Mouse (Mus musculus) cerebellum, adult 2 months (tissue): ENCODE measurements around the gene Atxn2. TPM values are rescaled to one million over a fixed set of nuclear protein-coding genes. Genes with fewer than 3 reads are reported as not detected.

Source experiments
- DNase-seq, 2 experiments: peaks; one replicate each; pipeline ENCODE4 v3.0.0; 2021
- H3K27ac ChIP-seq: fragments of 200-500 bp; 2 replicates; pipeline ENCODE4 v1.5.1; 2012; ENCODE audit warnings: low read length, control low read depth, inconsistent platforms; ENCODE audit not compliant: insufficient read depth
- H3K27me3 ChIP-seq: fragments of 200-500 bp; 2 replicates; pipeline ENCODE4 v1.6.1; 2012; ENCODE audit warnings: inconsistent platforms, mild to moderate bottlenecking, low read length, moderate library complexity; ENCODE audit not compliant: control insufficient read depth, insufficient read depth
- H3K4me1 ChIP-seq: fragments of 200-500 bp; 2 replicates; pipeline ENCODE4 v1.6.1; 2011; ENCODE audit warnings: low read length; ENCODE audit not compliant: control insufficient read depth, insufficient read depth
- H3K4me3 ChIP-seq: fragments of 200-500 bp; replicated peaks from 2 replicates; pipeline ENCODE3; 2011; ENCODE audit warnings: mild to moderate bottlenecking, low read depth, low read length, control low read depth; ENCODE audit not compliant: insufficient read depth
- CTCF ChIP-seq: fragments of 200-500 bp; IDR thresholded peaks from 2 replicates; pipeline ENCODE4 v1.5.1; 2011; ENCODE audit warnings: low read depth, mild to moderate bottlenecking, control low read depth, low read length, moderate library complexity, borderline replicate concordance; ENCODE audit not compliant: insufficient read depth
- POLR2A ChIP-seq: fragments of 200-500 bp; IDR thresholded peaks from 2 replicates; pipeline ENCODE4 v1.6.1; 2011; ENCODE audit warnings: low read length, control low read depth, borderline replicate concordance; ENCODE audit not compliant: insufficient read depth
- WGBS: fragments of 180-500 bp; shearing (Covaris S2); methylation state at CpG from one replicate; pipeline ENCODE4 v1.1.7; 2018; 5-methylcytosine and 5-hydroxymethylcytosine counted together
- polyA plus RNA-seq: library from polyadenylated mRNA; depleted of rRNA; stranded (reverse); fragments of >200 nt; gene quantifications from 2 replicates; pipeline ENCODE4 v1.2.3, GENCODE M21; 2012

Gene Atxn2
- polyA plus RNA-seq, 1 experiment: 149 TPM

DNA sequence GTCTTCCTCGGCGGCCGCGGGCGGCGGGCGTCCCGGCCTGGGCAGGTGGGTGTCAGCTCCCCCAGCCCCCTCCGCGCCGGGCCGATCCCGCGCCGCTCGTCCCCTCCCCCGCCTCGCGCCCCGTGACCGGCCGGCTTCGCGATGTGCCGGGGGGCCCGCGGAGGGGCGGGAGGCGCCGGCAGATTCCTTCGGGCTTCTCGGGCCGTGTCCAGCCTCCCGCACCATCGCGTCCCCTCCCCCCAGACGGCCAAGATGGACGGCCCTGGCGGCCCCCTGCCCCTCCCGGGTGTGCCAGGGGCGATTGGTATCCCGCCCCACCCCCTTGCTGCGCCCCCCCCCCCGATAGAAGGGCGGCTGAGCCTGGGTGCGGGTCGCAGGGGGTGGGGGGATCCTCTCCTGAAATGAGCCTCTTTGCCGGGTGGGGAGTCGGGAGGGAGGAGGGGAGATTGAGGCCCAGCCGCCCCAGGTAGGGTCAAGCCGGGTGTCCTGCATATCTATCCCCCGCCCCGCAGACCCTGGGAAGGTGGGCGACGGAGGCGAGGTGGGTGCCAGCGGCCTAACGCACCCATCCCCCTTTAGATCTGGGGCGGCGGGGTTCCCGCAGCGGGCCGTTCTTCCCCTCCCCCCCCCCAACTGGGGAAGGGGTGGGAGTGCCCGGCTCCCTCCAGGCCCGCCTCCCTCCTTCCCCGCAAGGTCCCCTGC, 1.2 kb downstream of the Atxn2 start:
- peak; percentile 46 to 53 for DNase-seq
- Histone ChIP-seq H3K4me1 (peaks cover 6% of the 10 kb centered on the region), H3K27me3 (no peaks in the 10 kb centered on the region), H3K4me3 (peak overlapping the region; percentile 60), H3K27ac (peak overlapping the region; percentile 65; the same call in 1 of the 2 replicates)
- no peak for TF ChIP-seq POLR2A
- no peak for TF ChIP-seq CTCF
- under 1% methylated on average over 62 of the region's 66 CpGs for WGBS

GRCm38 (mm10) chr5:121712934-121713538, 1.9 kb downstream of the Atxn2 start:
- H3K4me1 ChIP-seq: peaks cover 6% of the 10 kb centered on the region
- peak overlapping the region; percentile 60 for H3K4me3 ChIP-seq
- no peaks in the 10 kb centered on the region for H3K27me3 ChIP-seq
- H3K27ac ChIP-seq: peak overlapping the region; percentile 10; the same call in 1 of the 2 replicates
- TF ChIP-seq POLR2A (no peak), CTCF (0 out of 2 replicates have a peak, but pooled peaks have one; percentile 11)
- DNase-seq: peak; percentile 46 to 55
- under 1% methylated on average over 32 of the region's 32 CpGs for WGBS

GRCm38 (mm10) chr5:121714331-121714730, 3.2 kb downstream of the Atxn2 start:
- no peaks in the 10 kb centered on the region for H3K27me3 ChIP-seq
- H3K4me1 ChIP-seq: peaks cover 6% of the 10 kb centered on the region
- no peak for DNase-seq
- TF ChIP-seq POLR2A (no peak), CTCF (no peak)
- WGBS: 95% methylated on average over 1 of the region's 1 CpGs
- no peak overlapping the region for H3K27ac ChIP-seq
- H3K4me3 ChIP-seq: no peak overlapping the region

- TF ChIP-seq POLR2A (no peak), CTCF (no peak)
- Histone ChIP-seq H3K27me3 (no peaks in the 10 kb centered on the region), H3K4me3 (no peak overlapping the region), H3K4me1 (peaks cover 11% of the 10 kb centered on the region), H3K27ac (no peak overlapping the region)
- no peak for DNase-seq
- WGBS: 81% methylated on average over 6 of the region's 6 CpGs
Observed at GRCm38 (mm10) chr5:121714928-121715327, 3.8 kb downstream of the Atxn2 start.

DNA sequence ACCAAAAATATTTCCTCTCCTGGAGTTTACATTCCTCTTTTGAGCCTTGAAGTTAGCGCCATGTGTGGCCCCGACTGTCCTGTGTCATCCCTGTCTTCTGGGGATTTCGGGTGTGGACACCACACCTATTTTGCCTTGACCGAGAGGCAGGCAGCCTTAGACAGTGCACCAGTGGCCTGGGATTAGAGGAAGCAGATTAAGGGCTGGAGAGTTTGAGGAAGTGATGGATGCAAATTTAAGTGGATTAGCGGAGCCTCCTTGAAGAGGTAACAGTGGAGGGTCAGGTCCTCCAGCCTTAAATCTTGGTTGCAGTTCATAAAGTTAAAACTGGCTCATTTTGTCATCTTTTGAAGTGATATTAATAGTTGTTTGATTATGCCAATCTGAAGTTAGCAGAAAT, 7.3 kb downstream of the Atxn2 start:
- Histone ChIP-seq H3K27ac (no peak overlapping the region), H3K27me3 (no peaks in the 10 kb centered on the region), H3K4me3 (no peak overlapping the region), H3K4me1 (peaks cover 10% of the 10 kb centered on the region)
- WGBS: 83% methylated on average over 5 of the region's 5 CpGs
- DNase-seq: no peak
- TF ChIP-seq POLR2A: no peak
- TF ChIP-seq CTCF: no peak

DNA sequence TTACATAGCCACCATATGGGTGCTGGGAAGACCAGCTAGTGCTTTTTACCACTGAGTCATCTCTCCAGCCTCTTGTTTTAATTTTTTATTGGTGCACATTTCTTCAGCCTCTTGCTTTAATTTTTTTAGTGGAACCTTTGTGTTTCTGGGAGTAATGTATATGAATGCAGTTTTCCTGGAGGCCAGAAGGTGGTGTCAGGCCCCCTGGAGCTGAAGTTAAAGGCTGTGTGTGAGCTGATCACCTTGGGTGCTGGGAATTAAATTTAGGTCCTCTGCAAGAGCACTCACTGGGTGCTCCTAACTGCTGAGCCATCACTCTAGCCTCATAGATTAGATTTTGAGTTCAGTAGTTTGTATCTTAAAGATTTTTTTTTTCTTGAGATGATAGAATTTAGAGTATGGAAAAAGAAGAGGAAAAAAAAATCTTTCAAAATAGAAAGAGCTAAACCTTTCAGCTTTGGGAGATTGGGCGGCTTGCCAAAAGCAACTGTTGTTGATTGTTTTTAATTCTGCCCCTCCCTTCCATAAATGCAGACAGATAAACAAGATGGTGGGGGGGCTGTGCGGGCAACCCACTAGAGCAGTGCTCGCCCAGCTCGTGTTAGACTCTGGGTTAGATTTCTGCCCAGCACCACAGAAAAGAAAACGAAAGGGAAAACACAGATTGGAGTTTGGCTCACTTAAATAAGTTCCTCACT, 9.9 kb downstream of the Atxn2 start:
- peaks cover 4% of the 10 kb centered on the region; the same call in 1 of the 2 replicates for H3K4me1 ChIP-seq
- H3K27ac ChIP-seq: 0 out of 2 replicates have a peak overlapping the region, but pooled peaks have one; percentile 21
- 81% methylated on average over 5 of the region's 5 CpGs for WGBS
- no peak for DNase-seq
- H3K4me3 ChIP-seq: no peak overlapping the region
- no peaks in the 10 kb centered on the region for H3K27me3 ChIP-seq
- no peak for TF ChIP-seq POLR2A
- 0 out of 2 replicates have a peak, but pooled peaks have one; percentile 16 for TF ChIP-seq CTCF

DNA sequence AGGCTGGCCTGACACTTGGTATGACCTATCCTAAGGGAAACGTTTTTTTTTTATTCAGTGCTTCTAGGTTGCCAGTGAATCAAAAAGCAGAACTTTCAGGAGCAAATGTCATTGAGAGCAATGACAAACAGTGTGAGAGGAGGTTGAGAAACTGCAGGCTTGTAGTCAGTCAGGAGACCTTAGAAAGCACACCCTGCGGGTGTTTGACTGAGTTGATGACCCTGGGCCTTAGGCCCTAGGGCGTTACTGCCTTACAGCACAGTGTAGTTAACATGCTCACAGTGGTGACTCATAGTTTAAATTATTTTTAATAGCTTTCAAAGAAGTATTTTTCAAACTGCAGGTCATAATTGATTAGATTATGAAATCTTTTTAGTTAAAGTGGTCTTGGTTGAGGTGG, 10.7 kb downstream of the Atxn2 start:
- Histone ChIP-seq H3K27ac (no peak overlapping the region), H3K4me1 (peaks cover 4% of the 10 kb centered on the region; the same call in 1 of the 2 replicates), H3K27me3 (no peaks in the 10 kb centered on the region), H3K4me3 (no peak overlapping the region)
- no peak for TF ChIP-seq POLR2A
- no peak for DNase-seq
- 80% methylated on average over 3 of the region's 3 CpGs for WGBS
